Mouse (Mus musculus) myocyte (in vitro differentiated cells): ENCODE measurements around the gene Kcnh7.

Source experiments
- E2F4 ChIP-seq: IDR thresholded peaks from one replicate; pipeline ENCODE4 v1.6.1; 2011; ENCODE audit warnings: mild to moderate bottlenecking, control low read depth, moderate library complexity; ENCODE audit not compliant: insufficient read depth
- MYOD1 ChIP-seq, 3 experiments: IDR thresholded peaks; one replicate each; pipeline ENCODE4 v1.6.1; 2011; ENCODE audit warnings: control low read depth in 2 of 3, low read depth in 2 of 3, mild to moderate bottlenecking in 2 of 3, moderate library complexity in 1 of 3; ENCODE audit not compliant: insufficient read length in 2 of 3, control insufficient read depth in 1 of 3
- POLR2A ChIP-seq: IDR thresholded peaks from one replicate; pipeline ENCODE4 v1.6.1; 2011; ENCODE audit warnings: low read depth, mild to moderate bottlenecking, control low read depth, moderate library complexity; ENCODE audit not compliant: insufficient read length

GRCm38 (mm10) chr2:62664839-62665238 lies 519.2 kb downstream of the Kcnh7 start:
- no peak for TF ChIP-seq POLR2A
- TF ChIP-seq E2F4, result no peak
- no peak for TF ChIP-seq MYOD1 (IDR thresholded peaks at IDR 0.05; ENCODE audit: control insufficient read depth in 1 of 3, insufficient read length in 2 of 3, low read depth in 2 of 3)
